Mouse (Mus musculus) layer of hippocampus, adult 8-10 months (tissue): Measurements from ENCODE around the gene Trpv5. TPM values are rescaled to one million over a fixed set of nuclear protein-coding genes. Genes with fewer than 3 reads are reported as not detected.

ENCODE experiments used
- DNase-seq, 2 experiments: peaks; one replicate each; pipeline ENCODE4 v3.0.0; 2022; ENCODE audit warnings: low spot score in 2 of 2
- total RNA-seq, 4 experiments: library from RNA; stranded (reverse); gene quantifications; 2 replicates each; pipeline ENCODE4 v1.2.4; 2022

The Trpv5 gene
- not detected for total RNA-seq

- DNase-seq, result no peak
Measured at GRCm38 (mm10) chr6:41680669-41681068, at the start of gene Trpv5. TSS of gene Trpv5 (minus strand) at chr6:41680769.

DNA sequence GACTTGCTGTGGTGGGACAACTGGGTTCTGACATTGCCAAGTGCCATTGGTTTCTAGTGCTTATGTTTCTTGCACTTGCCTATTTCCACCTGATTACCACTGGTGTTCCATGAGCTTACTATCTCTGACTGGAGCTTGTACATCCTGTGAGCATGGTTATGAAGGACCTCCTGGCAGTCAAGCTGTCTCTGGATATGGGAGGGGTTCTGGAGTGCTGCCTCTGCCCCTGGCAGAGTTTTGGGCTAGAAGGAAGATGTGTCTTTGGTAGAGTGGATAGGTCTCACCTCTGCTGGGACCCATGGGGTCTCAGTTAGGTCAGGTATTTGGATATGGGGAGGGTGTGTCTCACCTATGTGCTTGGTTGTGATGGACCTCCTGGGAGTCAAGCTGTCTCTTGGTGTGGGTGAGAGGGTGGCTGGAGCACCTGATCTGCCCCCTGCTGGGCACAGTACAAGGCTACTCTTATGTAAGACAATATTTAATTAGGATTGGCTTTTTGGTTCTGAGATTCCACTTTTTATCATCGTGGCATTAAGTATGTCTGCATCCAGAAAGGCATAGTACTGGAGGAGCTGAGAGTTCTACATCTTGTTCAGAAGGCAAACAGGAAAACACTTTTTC is 47.5 kb upstream of the Trpv5 start:
- DNase-seq, result no peak

GRCm38 (mm10) chr6:41721430-41721829 is 40.9 kb upstream of the Trpv5 start:
- no peak for DNase-seq

GRCm38 (mm10) chr6:41710281-41710680 is 29.7 kb upstream of the Trpv5 start:
- no peak for DNase-seq

DNA sequence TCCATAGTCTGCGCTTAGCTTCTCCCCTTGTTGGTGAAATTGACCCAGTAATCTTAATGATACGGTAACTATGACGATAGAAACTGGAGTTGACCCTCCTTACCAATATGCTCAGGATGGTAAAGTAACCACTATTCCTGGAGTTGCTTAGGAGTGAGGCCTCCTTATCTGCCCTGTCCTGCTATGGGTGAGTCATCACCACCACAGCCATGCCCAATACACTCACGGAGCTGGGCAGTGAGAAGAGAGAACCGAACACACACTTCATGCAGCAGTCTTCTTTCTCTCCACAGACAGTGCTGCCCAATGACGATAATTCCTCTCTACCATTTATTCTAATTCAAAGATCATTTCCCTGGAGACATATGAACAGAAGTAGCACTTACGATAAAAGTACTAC is 25.7 kb upstream of the Trpv5 start:
- no peak for DNase-seq

DNA sequence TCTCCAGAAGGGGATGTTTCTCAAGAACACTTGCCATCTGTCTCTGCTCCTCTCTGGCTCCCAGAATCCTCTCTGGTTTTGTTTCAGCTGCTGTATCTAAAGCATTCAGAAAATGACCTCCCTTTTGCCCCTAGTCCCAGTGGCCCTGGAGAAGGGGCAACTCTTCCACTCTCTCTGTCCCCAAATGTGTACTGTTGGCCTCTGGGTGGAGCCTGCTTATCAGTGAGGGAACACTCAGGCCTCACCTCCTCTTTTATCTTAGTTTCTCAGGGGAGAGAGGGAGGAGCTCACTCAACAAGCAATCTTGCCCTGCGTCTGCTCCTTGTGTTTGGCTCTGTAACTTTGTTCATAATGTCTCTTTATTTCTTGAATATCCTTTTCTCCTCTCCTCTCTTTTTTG is 23.6 kb upstream of the Trpv5 start, which contains the start of gene Kel:
Gene Kel, minus strand, starts transcription at position 217 of the 400 bp plus-strand sequence.
- no peak for DNase-seq

GRCm38 (mm10) chr6:41702928-41703327 is 22.4 kb upstream of the Trpv5 start:
- DNase-seq, result no peak

DNA sequence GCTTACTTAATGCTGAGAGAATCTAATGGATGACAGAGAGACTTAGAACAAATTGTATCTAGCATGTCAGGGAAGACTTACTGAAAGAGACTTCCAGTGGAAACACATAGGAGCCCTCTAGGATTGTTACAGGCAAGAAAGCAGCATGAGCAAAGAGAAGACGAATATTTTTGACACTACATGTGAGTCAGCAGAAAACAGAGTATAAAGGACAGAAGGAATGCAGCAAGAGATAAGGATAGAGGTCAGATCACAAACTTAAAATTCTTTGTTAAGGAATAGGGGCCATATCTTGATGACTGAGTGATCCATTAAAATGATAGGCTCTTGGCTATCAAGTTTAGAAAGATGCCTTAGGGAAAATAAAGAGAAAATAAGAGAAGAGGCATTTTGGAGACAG is 20.7 kb upstream of the Trpv5 start:
- DNase-seq, result no peak

DNA sequence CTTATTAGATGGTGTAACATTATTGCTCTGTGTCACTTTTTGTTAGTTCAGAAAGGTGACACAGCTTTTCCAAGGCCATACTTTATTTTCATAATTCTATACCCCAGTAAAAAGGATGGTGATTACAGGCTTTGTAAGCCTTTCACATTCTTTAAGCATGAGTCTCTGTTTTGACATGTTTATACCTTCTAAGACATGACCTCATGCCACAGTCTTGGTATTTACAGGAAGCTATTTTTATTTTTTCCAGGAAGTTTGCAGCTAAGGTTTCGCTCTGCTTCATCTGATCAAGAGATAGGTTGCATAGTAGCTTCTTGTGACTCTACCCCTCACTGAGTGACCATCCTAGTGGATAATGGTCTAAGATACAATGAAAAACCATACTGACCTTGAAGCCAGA is 13.8 kb upstream of the Trpv5 start:
- DNase-seq, result no peak

- DNase-seq, result no peak
Measured at GRCm38 (mm10) chr6:41692200-41692599, 11.6 kb upstream of the Trpv5 start.

- no peak for DNase-seq
Measured at GRCm38 (mm10) chr6:41685596-41685995, 5.0 kb upstream of the Trpv5 start.

DNA sequence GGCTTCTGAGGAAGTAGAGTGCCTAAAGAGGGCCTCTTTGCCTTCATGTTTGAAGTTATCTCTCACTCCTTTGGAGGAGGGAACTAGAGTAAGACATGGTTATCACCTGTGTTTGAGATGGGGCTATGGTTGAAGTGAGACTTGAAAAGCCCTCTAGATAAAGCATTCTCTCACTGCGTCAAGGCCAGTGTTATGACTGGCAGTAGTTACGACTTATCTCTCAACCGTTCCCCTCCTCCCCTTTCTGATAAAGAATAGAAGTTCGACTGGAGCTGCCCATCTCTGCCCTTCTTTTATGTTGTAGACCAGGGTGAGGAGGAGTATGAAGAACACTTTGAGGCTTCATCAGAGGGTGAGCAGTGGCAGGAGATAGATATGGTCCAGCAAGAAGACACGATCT is 4.3 kb upstream of the Trpv5 start:
- no peak for DNase-seq

GRCm38 (mm10) chr6:41684131-41684530 is 3.6 kb upstream of the Trpv5 start, which contains the start of gene Llcfc1:
TSS of gene Llcfc1 (plus strand) at chr6:41684431.
- DNase-seq, result no peak

DNA sequence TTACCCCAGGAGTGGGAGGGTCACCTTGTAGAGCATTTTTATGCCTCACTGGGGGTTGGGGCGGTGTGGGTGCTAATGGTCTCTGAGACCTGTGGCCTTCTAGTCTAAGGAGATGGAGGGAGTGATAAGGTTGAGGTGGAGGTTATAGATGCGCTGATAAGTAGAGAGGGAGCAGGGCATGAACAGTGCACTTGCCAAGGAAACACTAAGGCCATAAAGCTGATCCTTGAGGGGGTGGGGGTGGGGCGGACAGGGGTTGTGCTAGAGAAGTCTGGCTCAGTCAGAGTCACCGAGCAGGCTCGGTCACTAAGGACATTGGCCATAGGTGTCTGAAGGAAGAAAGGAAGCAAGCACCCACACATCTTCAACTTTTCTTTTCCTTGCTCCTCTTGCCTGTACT is 1.1 kb upstream of the Trpv5 start:
- no peak for DNase-seq

- DNase-seq, result no peak
Measured at GRCm38 (mm10) chr6:41676530-41676929, 4.0 kb downstream of the Trpv5 start.

DNA sequence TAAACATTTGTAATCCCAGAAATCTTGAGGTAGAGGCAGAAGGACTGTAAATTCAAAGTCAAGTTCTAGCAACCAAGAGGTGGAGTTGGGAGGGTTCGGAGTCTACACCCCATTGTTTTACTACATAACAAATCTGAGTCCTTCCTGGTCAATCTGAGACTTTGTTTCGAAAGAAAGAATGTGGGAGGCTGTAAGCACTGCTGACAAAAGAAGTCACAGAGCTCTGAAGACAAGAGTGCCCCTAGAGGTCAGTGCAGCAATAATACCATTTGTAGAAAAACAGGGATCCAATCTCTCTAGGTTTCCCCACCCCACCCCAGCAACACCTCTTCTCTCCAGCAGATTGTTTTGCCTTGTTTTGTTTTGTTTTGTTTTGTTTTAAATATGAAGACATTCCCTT is 18.2 kb downstream of the Trpv5 start:
- no peak for DNase-seq

GRCm38 (mm10) chr6:41658487-41658886 is 22.1 kb downstream of the Trpv5 start:
- DNase-seq, result no peak

GRCm38 (mm10) chr6:41654648-41655047 is 25.9 kb downstream of the Trpv5 start:
- no peak for DNase-seq

GRCm38 (mm10) chr6:41653173-41653572 is 27.4 kb downstream of the Trpv5 start:
- no peak for DNase-seq

GRCm38 (mm10) chr6:41646672-41647071 is 33.9 kb downstream of the Trpv5 start:
- DNase-seq, result no peak

DNA sequence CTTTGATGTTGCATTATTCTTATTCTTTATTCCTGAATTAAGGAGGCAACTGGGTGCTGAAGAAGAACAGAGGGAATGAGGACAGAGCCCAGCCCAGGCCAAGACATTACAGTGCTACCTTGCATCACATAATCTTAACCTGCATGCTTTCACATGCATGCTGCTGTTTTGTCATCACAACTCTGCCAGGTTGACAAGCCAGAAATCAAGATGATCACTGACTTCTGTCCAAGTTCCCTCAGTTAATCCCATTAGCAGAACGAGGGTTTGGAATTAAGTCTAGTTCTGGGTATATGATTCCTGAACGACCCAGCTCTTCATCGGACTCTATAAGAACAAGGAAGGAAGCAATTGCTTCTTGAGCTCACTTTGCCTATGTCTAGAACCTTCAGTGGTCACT is 34.3 kb downstream of the Trpv5 start:
- no peak for DNase-seq

- no peak for DNase-seq
Measured at GRCm38 (mm10) chr6:41643227-41643626, 37.3 kb downstream of the Trpv5 start.

DNA sequence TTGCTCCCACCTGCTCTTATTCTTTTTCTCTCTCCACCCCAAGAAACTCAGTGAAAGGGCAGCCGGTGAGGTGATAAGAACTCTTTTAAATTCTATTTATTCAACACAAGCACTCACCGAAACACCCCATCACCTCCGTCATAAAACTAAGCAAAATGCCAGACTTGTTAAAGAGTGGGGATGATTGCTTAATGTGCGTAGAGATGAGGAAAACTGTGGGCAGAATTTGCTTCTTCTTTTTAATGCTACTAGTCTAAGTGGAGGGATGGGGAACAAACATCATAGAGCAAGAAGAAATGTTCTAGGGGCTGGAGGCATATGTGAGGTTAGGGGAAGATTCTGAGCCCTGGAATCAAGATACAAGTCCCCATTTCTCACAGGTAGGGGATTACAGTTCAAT is 37.8 kb downstream of the Trpv5 start:
- no peak for DNase-seq
